Mouse (Mus musculus) forebrain, embryonic 13.5 days (tissue): ENCODE measurements around the gene Pkd2l1. TPM values are rescaled to one million over a fixed set of nuclear protein-coding genes. Genes with fewer than 3 reads are reported as not detected.

Experiments
- polyA plus RNA-seq: library from polyadenylated mRNA; unstranded; fragments of >200 nt; fragmentation: Nextera tagmentation; extraction: Ambion mirVana; gene quantifications from 2 replicates; pipeline ENCODE4 v1.2.1, GENCODE M21; 2015

Gene Pkd2l1
- polyA plus RNA-seq, 1 experiment from 2014 or later = 0.17 TPM

Other genes starting within 250 kb of the Pkd2l1 start
- gene Cpn1, start 205.9 kb downstream of the Pkd2l1 start, polyA plus RNA-seq = 0.32 and 0.37 TPM in 2 replicates
- gene Cyp2c23, start 163.2 kb downstream of the Pkd2l1 start, polyA plus RNA-seq = 0.16 TPM in 1 of 2 replicates, not detected in the other
- 17.8 and 19.8 TPM in 2 replicates for gene Erlin1, start 122.7 kb downstream of the Pkd2l1 start, polyA plus RNA-seq
- 61.7 and 63.3 TPM in 2 replicates for gene Chuk, start 85.0 kb downstream of the Pkd2l1 start, polyA plus RNA-seq
- gene Cwf19l1, start 56.6 kb downstream of the Pkd2l1 start, polyA plus RNA-seq = 37.1 and 39.4 TPM in 2 replicates
- 130 and 141 TPM in 2 replicates for gene Bloc1s2, start 46.0 kb downstream of the Pkd2l1 start, polyA plus RNA-seq
- gene Scd3, start 10.8 kb upstream of the Pkd2l1 start, polyA plus RNA-seq = 1.4 and 1.6 TPM in 2 replicates
- 247 and 288 TPM in 2 replicates for gene Scd2, start 101.2 kb upstream of the Pkd2l1 start, polyA plus RNA-seq
- 0.16 and 0.23 TPM in 2 replicates for gene Scd4, start 140.7 kb upstream of the Pkd2l1 start, polyA plus RNA-seq
- 3.0 and 4.5 TPM in 2 replicates for gene Scd1, start 215.4 kb upstream of the Pkd2l1 start, polyA plus RNA-seq